ENCODE assay signal across 30 mouse cellular contexts in the genomic region with DNA sequence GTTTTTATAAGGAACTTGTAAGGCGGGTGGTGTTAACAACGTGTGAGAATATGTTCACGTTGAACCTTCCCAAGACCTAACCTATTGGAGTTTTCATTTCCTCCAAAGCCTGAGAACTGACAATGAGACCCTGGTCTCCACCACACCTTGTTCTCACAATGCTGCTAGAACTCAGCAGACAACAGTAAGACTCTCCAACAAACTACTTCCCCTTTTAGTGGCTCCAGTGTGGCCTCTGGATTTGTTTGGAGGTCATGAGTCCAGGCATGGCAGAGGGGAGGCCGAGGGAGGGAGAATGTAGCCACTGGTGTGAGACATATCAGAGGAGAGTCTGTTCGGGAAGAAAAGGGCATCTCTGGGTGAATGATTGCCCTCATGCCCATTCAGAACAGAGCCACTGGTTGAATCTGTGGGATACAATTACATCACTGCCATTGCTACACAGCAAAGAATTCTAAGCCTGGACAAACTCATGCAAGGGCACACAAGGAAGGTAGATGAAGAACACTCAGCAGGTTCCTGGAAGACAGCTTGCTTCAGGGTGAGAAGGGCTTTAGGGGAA.
DNase-seq lines count a peak whose midpoint lies in the region; ATAC-seq and TF ChIP-seq lines count a peak whose summit lies in the region.
"Had no signal": no experiment of that assay in that cellular context is flagged by ENCODE, and none has a peak within 500 bp of the region (broad histone marks: within the 10 kb centered on the region; RNA-seq: fewer than 3 reads in every experiment).

No protein-coding gene starts in this region.

- WGBS in midbrain, embryonic 11.5 days = 86% methylated on average over 5 of the region's 5 CpGs
- WGBS in midbrain, embryonic 14.5 days = 79% methylated on average over 5 of the region's 5 CpGs
- WGBS in kidney, postnatal 0 days = 23% methylated on average over 5 of the region's 5 CpGs
- 79% methylated on average over 5 of the region's 5 CpGs for WGBS in neural tube, embryonic 15.5 days

- no peak overlapping the region for H3K9ac ChIP-seq in midbrain, embryonic 11.5 days (ENCODE audit: low read length)
- no peak overlapping the region for H3K9ac ChIP-seq in midbrain, embryonic 14.5 days (replicated peaks; ENCODE audit: low read length)
- H3K9ac ChIP-seq in kidney, postnatal 0 days (ENCODE audit: low read depth, low read length) = no peak overlapping the region
- H3K9ac ChIP-seq in neural tube, embryonic 15.5 days (replicated peaks) = no peak overlapping the region
- H3K9ac ChIP-seq: embryonic facial prominence, embryonic 15.5 days; forebrain, embryonic 12.5 days; forebrain, postnatal 0 days; heart, embryonic 15.5 days; hindbrain, embryonic 13.5 days; limb, embryonic 12.5 days; liver, embryonic 15.5 days; lung, embryonic 14.5 days; midbrain, embryonic 12.5 days; neural tube, embryonic 13.5 days had no signal

- TF ChIP-seq CTCF in kidney, postnatal 0 days (IDR thresholded peaks at IDR 0.05; ENCODE audit: low read depth) = no peak

- H3K4me3 ChIP-seq in midbrain, embryonic 11.5 days (ENCODE audit: low read depth, low read length) = no peak overlapping the region
- H3K4me3 ChIP-seq in midbrain, embryonic 14.5 days (replicated peaks; ENCODE audit: low read depth, low read length) = no peak overlapping the region
- H3K4me3 ChIP-seq in kidney, postnatal 0 days (replicated peaks; ENCODE audit: low read depth, low read length) = no peak overlapping the region
- no peak overlapping the region for H3K4me3 ChIP-seq in neural tube, embryonic 15.5 days (replicated peaks)
- H3K4me3 ChIP-seq: embryonic facial prominence, embryonic 10.5 days; embryonic facial prominence, embryonic 15.5 days; forebrain, embryonic 12.5 days; heart, embryonic 10.5 days; heart, embryonic 15.5 days; hindbrain, embryonic 13.5 days; limb, embryonic 12.5 days; liver, embryonic 15.5 days; midbrain, embryonic 12.5 days; neural tube, embryonic 13.5 days had no signal

- H3K36me3 ChIP-seq in midbrain, embryonic 11.5 days (ENCODE audit: control insufficient read depth, insufficient read depth, low read length) = no peaks in the 10 kb centered on the region
- H3K36me3 ChIP-seq in midbrain, embryonic 14.5 days (ENCODE audit: control insufficient read depth, insufficient read depth, low read length) = no peaks in the 10 kb centered on the region
- no peaks in the 10 kb centered on the region for H3K36me3 ChIP-seq in kidney, postnatal 0 days (ENCODE audit: insufficient read depth, low read length)
- no peaks in the 10 kb centered on the region for H3K36me3 ChIP-seq in neural tube, embryonic 15.5 days
- H3K36me3 ChIP-seq: embryonic facial prominence, embryonic 10.5 days; embryonic facial prominence, embryonic 15.5 days; forebrain, embryonic 12.5 days; G1E; heart, embryonic 10.5 days; heart, embryonic 15.5 days; hindbrain, embryonic 13.5 days; limb, embryonic 12.5 days; liver, embryonic 15.5 days; midbrain, embryonic 12.5 days; neural tube, embryonic 13.5 days had no signal

- peak; percentile 69 for DNase-seq in midbrain, embryonic 11.5 days (ENCODE audit: low spot score, missing footprints)
- no peak for DNase-seq in midbrain, embryonic 14.5 days
- DNase-seq in kidney, adult 8-10 months = peak; percentile 67 to 74
- peak; percentile 86 for DNase-seq in kidney, postnatal 0 days (ENCODE audit: low spot score)
- no peak for DNase-seq in layer of hippocampus, postnatal 10 days (ENCODE audit: low spot score in 2 of 2)
- no peak for DNase-seq in gastrocnemius, adult 8-10 months (ENCODE audit: low spot score in 2 of 2)
- DNase-seq: adrenal gland, postnatal 25 days; cerebellum, adult 18-20 months; cerebellum, postnatal 10 days; forebrain, postnatal 0 days; gastrocnemius, postnatal 10 days; lung, embryonic 14.5 days; lung, postnatal 14 days; retina, postnatal 1 day; right cerebral cortex, postnatal 25 days; thymus, adult 18-20 months; thymus, postnatal 25 days had no signal

- ATAC-seq in midbrain, embryonic 11.5 days (ENCODE audit: low FRiP score) = no peak
- ATAC-seq in midbrain, embryonic 14.5 days (ENCODE audit: low FRiP score, low TSS enrichment) = no peak
- ATAC-seq in kidney, postnatal 0 days (replicated peaks; ENCODE audit: low FRiP score, low read depth) = peak; percentile 90
- ATAC-seq in megakaryocyte, adult 5-6 weeks (ENCODE audit: poor library complexity, severe bottlenecking) = peak; percentile 47
- no peak for ATAC-seq in neural tube, embryonic 15.5 days (ENCODE audit: low FRiP score)
- ATAC-seq: forebrain, postnatal 0 days had no signal

- H3K9me3 ChIP-seq in midbrain, embryonic 11.5 days (ENCODE audit: control insufficient read depth, low read length) = no peaks in the 10 kb centered on the region
- no peaks in the 10 kb centered on the region for H3K9me3 ChIP-seq in midbrain, embryonic 14.5 days (ENCODE audit: control insufficient read depth, low read length)
- no peaks in the 10 kb centered on the region for H3K9me3 ChIP-seq in kidney, postnatal 0 days (replicated peaks; ENCODE audit: low read length)
- no peaks in the 10 kb centered on the region for H3K9me3 ChIP-seq in neural tube, embryonic 15.5 days (replicated peaks)
- H3K9me3 ChIP-seq: embryonic facial prominence, embryonic 10.5 days; embryonic facial prominence, embryonic 15.5 days; forebrain, embryonic 12.5 days; heart, embryonic 10.5 days; heart, embryonic 15.5 days; hindbrain, embryonic 13.5 days; limb, embryonic 12.5 days; liver, embryonic 15.5 days; midbrain, embryonic 12.5 days; neural tube, embryonic 13.5 days had no signal

- no peak overlapping the region for H3K27ac ChIP-seq in midbrain, embryonic 11.5 days (ENCODE audit: low read depth, low read length)
- no peak overlapping the region for H3K27ac ChIP-seq in midbrain, embryonic 14.5 days (replicated peaks; ENCODE audit: low read depth, low read length)
- H3K27ac ChIP-seq in kidney, postnatal 0 days = peak overlapping the region; percentile 43
- no peak overlapping the region for H3K27ac ChIP-seq in neural tube, embryonic 15.5 days (replicated peaks)
- H3K27ac ChIP-seq: embryonic facial prominence, embryonic 10.5 days; embryonic facial prominence, embryonic 15.5 days; forebrain, embryonic 12.5 days; heart, embryonic 10.5 days; heart, embryonic 15.5 days; hindbrain, embryonic 13.5 days; limb, embryonic 12.5 days; liver, embryonic 15.5 days; midbrain, embryonic 12.5 days; neural tube, embryonic 13.5 days had no signal

- no peak overlapping the region for H3K4me2 ChIP-seq in midbrain, embryonic 11.5 days
- H3K4me2 ChIP-seq in midbrain, embryonic 14.5 days (ENCODE audit: low read length) = no peak overlapping the region
- no peak overlapping the region for H3K4me2 ChIP-seq in kidney, postnatal 0 days (ENCODE audit: low read length)
- H3K4me2 ChIP-seq in neural tube, embryonic 15.5 days = no peak overlapping the region
- H3K4me2 ChIP-seq: embryonic facial prominence, embryonic 15.5 days; forebrain, embryonic 12.5 days; heart, embryonic 15.5 days; hindbrain, embryonic 13.5 days; limb, embryonic 12.5 days; liver, embryonic 15.5 days; lung, embryonic 14.5 days; midbrain, embryonic 12.5 days; neural tube, embryonic 13.5 days had no signal

- H3K4me1 ChIP-seq in midbrain, embryonic 11.5 days (ENCODE audit: control insufficient read depth, insufficient read depth, low read length) = no peaks in the 10 kb centered on the region
- H3K4me1 ChIP-seq in midbrain, embryonic 14.5 days (ENCODE audit: control insufficient read depth, insufficient read depth, low read length) = no peaks in the 10 kb centered on the region
- 0 out of 2 replicates have a peak, but pooled peaks cover 9% of the 10 kb centered on the region for H3K4me1 ChIP-seq in kidney, postnatal 0 days (replicated peaks; ENCODE audit: insufficient read depth, low read length)
- peaks cover 11% of the 10 kb centered on the region; the same call in 1 of the 2 replicates for H3K4me1 ChIP-seq in neural tube, embryonic 15.5 days
- H3K4me1 ChIP-seq: embryonic facial prominence, embryonic 10.5 days; forebrain, embryonic 12.5 days; heart, embryonic 15.5 days; hindbrain, embryonic 13.5 days; liver, embryonic 15.5 days; midbrain, embryonic 12.5 days had no signal

- H3K27me3 ChIP-seq in midbrain, embryonic 11.5 days (ENCODE audit: control insufficient read depth, insufficient read depth, low read length) = no peaks in the 10 kb centered on the region
- no peaks in the 10 kb centered on the region for H3K27me3 ChIP-seq in midbrain, embryonic 14.5 days (ENCODE audit: control insufficient read depth, insufficient read depth, low read length)
- no peaks in the 10 kb centered on the region for H3K27me3 ChIP-seq in kidney, postnatal 0 days (ENCODE audit: insufficient read depth, low read length)
- H3K27me3 ChIP-seq in neural tube, embryonic 15.5 days (replicated peaks) = no peaks in the 10 kb centered on the region
- H3K27me3 ChIP-seq: embryonic facial prominence, embryonic 15.5 days; forebrain, embryonic 12.5 days; heart, embryonic 15.5 days; hindbrain, embryonic 13.5 days; limb, embryonic 12.5 days; liver, embryonic 15.5 days; midbrain, embryonic 12.5 days; neural tube, embryonic 13.5 days had no signal

Comparison
In these comparisons a context has a peak if more than half of its experiments do, and no peak if none do; other contexts are left out.
1. DNase-seq: peak in midbrain, embryonic 11.5 days (single experiment), kidney, adult 8-10 months (2 of 2) and kidney, postnatal 0 days (single experiment); none in midbrain, embryonic 14.5 days (single experiment), layer of hippocampus, postnatal 10 days (0 of 2) and gastrocnemius, adult 8-10 months (0 of 2).
2. ATAC-seq: peak in kidney, postnatal 0 days (single experiment) and megakaryocyte, adult 5-6 weeks (single experiment); none in midbrain, embryonic 11.5 days (single experiment), midbrain, embryonic 14.5 days (single experiment) and neural tube, embryonic 15.5 days (single experiment).